21 mouse cellular contexts compared by ENCODE assay signal in the genomic region with DNA sequence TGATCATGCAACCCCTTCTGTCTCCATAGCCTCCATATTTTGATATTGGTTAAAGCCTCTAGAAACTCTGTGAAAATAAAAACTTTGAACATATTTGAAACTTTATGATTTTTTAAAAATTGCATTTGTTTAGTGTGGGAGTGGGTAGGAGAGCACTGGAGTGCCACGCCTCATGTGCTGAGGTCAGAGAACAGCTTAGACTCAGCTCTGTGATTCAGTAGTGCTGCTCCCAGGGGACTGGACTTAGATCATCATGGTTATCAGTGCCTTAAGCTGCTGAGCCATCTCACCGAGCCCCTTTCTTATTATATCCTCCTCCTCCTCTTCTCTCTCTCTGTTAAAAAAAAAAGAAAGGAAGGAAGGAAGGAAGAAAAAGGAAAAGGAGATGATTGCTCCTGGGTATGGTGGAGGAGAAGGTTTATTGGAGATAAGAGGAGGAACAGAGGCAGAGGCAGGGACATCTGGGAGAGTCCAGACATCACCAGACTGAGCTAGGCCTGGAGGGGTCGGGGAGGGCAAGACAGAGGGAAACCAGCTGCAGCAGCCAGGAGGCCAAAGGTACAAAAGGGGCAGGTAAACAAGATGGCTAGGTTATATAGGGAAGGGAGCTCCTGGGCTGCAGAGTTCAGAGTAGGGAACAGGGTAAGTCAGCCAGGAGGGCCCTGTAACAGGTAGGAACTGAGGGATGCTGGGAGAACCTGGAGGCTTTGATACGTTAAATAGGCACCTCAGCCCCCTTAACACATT. TPM values are rescaled to one million over a fixed set of nuclear protein-coding genes. Genes with fewer than 3 reads are reported as not detected.
DNase-seq lines count a peak whose midpoint lies in the region; ATAC-seq and TF ChIP-seq lines count a peak whose summit lies in the region.
"Had no signal": no experiment of that assay in that cellular context is flagged by ENCODE, and none has a peak within 500 bp of the region (broad histone marks: within the 10 kb centered on the region; RNA-seq: fewer than 3 reads in every experiment).

No protein-coding gene starts in this region.

- no peak for DNase-seq in liver, postnatal 0 days
- peak; percentile 62 for DNase-seq in NIH3T3 (ENCODE audit: low read depth)
- no peak for DNase-seq in embryo, embryonic 10.5 days (ENCODE audit: low spot score)
- no peak for DNase-seq in midbrain, embryonic 10.5 days (ENCODE audit: low spot score)
- DNase-seq: cerebellum, adult 9-10 months; heart, postnatal 4 days; kidney, adult 11 months; kidney, postnatal 10 days; left cerebral cortex, postnatal 4 days; lung, postnatal 4 days had no signal

- no peak overlapping the region for H3ac ChIP-seq in myocyte (ENCODE audit: control insufficient read depth, insufficient read length)

- no peak overlapping the region for H3K4me2 ChIP-seq in liver, embryonic 16.5 days (ENCODE audit: low read depth, low read length)
- no peak overlapping the region for H3K4me2 ChIP-seq in liver, postnatal 0 days (ENCODE audit: low read depth, low read length)
- peak overlapping the region; percentile 43 for H3K4me2 ChIP-seq in myocyte (ENCODE audit: low read depth)
- H3K4me2 ChIP-seq in kidney, embryonic 15.5 days: no peak overlapping the region
- H3K4me2 ChIP-seq: forebrain, embryonic 15.5 days; heart, embryonic 15.5 days; hindbrain, embryonic 15.5 days; limb, embryonic 15.5 days; midbrain, embryonic 15.5 days had no signal

- no peak for TF ChIP-seq CTCF in liver, postnatal 0 days (IDR thresholded peaks at IDR 0.05; ENCODE audit: low read depth)

- no peak overlapping the region for H3K4me3 ChIP-seq in liver, embryonic 16.5 days (ENCODE audit: low read depth, low read length)
- no peak overlapping the region for H3K4me3 ChIP-seq in liver, postnatal 0 days (ENCODE audit: low read depth, low read length)
- H3K4me3 ChIP-seq in myocyte: no peak overlapping the region
- no peak overlapping the region for H3K4me3 ChIP-seq in midbrain, embryonic 10.5 days
- no peak overlapping the region for H3K4me3 ChIP-seq in kidney, embryonic 15.5 days (replicated peaks)
- H3K4me3 ChIP-seq: embryonic facial prominence, embryonic 10.5 days; forebrain, embryonic 15.5 days; heart, embryonic 15.5 days; hindbrain, embryonic 15.5 days; left cerebral cortex, adult 2 months; limb, embryonic 15.5 days; midbrain, embryonic 15.5 days had no signal

- H3K9ac ChIP-seq in liver, embryonic 16.5 days (ENCODE audit: low read depth, low read length): no peak overlapping the region
- H3K9ac ChIP-seq in liver, postnatal 0 days (replicated peaks): no peak overlapping the region
- no peak overlapping the region for H3K9ac ChIP-seq in kidney, embryonic 15.5 days
- H3K9ac ChIP-seq: forebrain, embryonic 15.5 days; heart, embryonic 15.5 days; hindbrain, embryonic 15.5 days; limb, embryonic 15.5 days; liver, embryonic 14.5 days; midbrain, embryonic 15.5 days had no signal

- ATAC-seq in liver, embryonic 16.5 days (ENCODE audit: low read depth): 0 out of 2 replicates have a peak, but pooled peaks have one; percentile 51
- no peak for ATAC-seq in liver, postnatal 0 days
- ATAC-seq in kidney, embryonic 15.5 days (replicated peaks; ENCODE audit: low FRiP score): no peak
- ATAC-seq: forebrain, embryonic 15.5 days; midbrain, embryonic 15.5 days had no signal

- H3K9me3 ChIP-seq in liver, embryonic 16.5 days (replicated peaks; ENCODE audit: control insufficient read depth, low read length): no peaks in the 10 kb centered on the region
- no peaks in the 10 kb centered on the region for H3K9me3 ChIP-seq in liver, postnatal 0 days (ENCODE audit: low read length)
- H3K9me3 ChIP-seq in midbrain, embryonic 10.5 days (replicated peaks): no peaks in the 10 kb centered on the region
- H3K9me3 ChIP-seq in kidney, embryonic 15.5 days (replicated peaks): no peaks in the 10 kb centered on the region
- H3K9me3 ChIP-seq: embryonic facial prominence, embryonic 10.5 days; forebrain, embryonic 15.5 days; heart, embryonic 15.5 days; hindbrain, embryonic 15.5 days; limb, embryonic 15.5 days; midbrain, embryonic 15.5 days had no signal

- 47% methylated on average over 4 of the region's 4 CpGs for WGBS in liver, embryonic 16.5 days (ENCODE audit: insufficient replicate concordance)
- 63% methylated on average over 4 of the region's 4 CpGs for WGBS in liver, postnatal 0 days (ENCODE audit: insufficient replicate concordance)
- WGBS in midbrain, embryonic 10.5 days: 78% methylated on average over 4 of the region's 4 CpGs
- 66% methylated on average over 4 of the region's 4 CpGs for WGBS in kidney, embryonic 15.5 days

- no peaks in the 10 kb centered on the region for H3K36me3 ChIP-seq in liver, embryonic 16.5 days (ENCODE audit: control insufficient read depth, insufficient read depth)
- no peaks in the 10 kb centered on the region for H3K36me3 ChIP-seq in liver, postnatal 0 days (replicated peaks; ENCODE audit: insufficient read depth, low read length)
- H3K36me3 ChIP-seq in myocyte (ENCODE audit: control insufficient read depth, insufficient read depth): no peaks in the 10 kb centered on the region
- H3K36me3 ChIP-seq in midbrain, embryonic 10.5 days: no peaks in the 10 kb centered on the region
- no peaks in the 10 kb centered on the region for H3K36me3 ChIP-seq in kidney, embryonic 15.5 days
- H3K36me3 ChIP-seq: embryonic facial prominence, embryonic 10.5 days; forebrain, embryonic 15.5 days; heart, embryonic 15.5 days; hindbrain, embryonic 15.5 days; limb, embryonic 15.5 days; midbrain, embryonic 15.5 days had no signal

- H3K4me1 ChIP-seq in liver, embryonic 16.5 days (ENCODE audit: control insufficient read depth, low read depth, low read length): no peaks in the 10 kb centered on the region
- peaks cover 9% of the 10 kb centered on the region for H3K4me1 ChIP-seq in liver, postnatal 0 days (ENCODE audit: insufficient read depth)
- no peaks in the 10 kb centered on the region; the same call in 1 of the 2 replicates for H3K4me1 ChIP-seq in midbrain, embryonic 10.5 days
- H3K4me1 ChIP-seq in kidney, embryonic 15.5 days: peaks cover 43% of the 10 kb centered on the region
- H3K4me1 ChIP-seq: forebrain, embryonic 15.5 days; heart, embryonic 15.5 days; hindbrain, embryonic 15.5 days; midbrain, embryonic 15.5 days had no signal

- H3K27ac ChIP-seq in liver, embryonic 16.5 days (ENCODE audit: low read length): no peak overlapping the region
- no peak overlapping the region for H3K27ac ChIP-seq in liver, postnatal 0 days (ENCODE audit: low read depth)
- no peak overlapping the region for H3K27ac ChIP-seq in midbrain, embryonic 10.5 days (replicated peaks)
- no peak overlapping the region for H3K27ac ChIP-seq in kidney, embryonic 15.5 days
- H3K27ac ChIP-seq: embryonic facial prominence, embryonic 10.5 days; forebrain, embryonic 15.5 days; heart, embryonic 15.5 days; hindbrain, embryonic 15.5 days; left cerebral cortex, adult 2 months; limb, embryonic 15.5 days; liver, embryonic 14.5 days; midbrain, embryonic 15.5 days had no signal

- no peaks in the 10 kb centered on the region for H3K79me2 ChIP-seq in myocyte (ENCODE audit: control insufficient read depth, insufficient read depth)

- no peaks in the 10 kb centered on the region for H3K27me3 ChIP-seq in liver, embryonic 16.5 days (ENCODE audit: control insufficient read depth, insufficient read depth, low read depth, low read length)
- H3K27me3 ChIP-seq in liver, postnatal 0 days (ENCODE audit: insufficient read depth, low read length): no peaks in the 10 kb centered on the region
- no peaks in the 10 kb centered on the region for H3K27me3 ChIP-seq in myocyte (ENCODE audit: control insufficient read depth, insufficient read depth, insufficient read length)
- no peaks in the 10 kb centered on the region for H3K27me3 ChIP-seq in midbrain, embryonic 10.5 days (ENCODE audit: low read depth, poor library complexity, severe bottlenecking)
- H3K27me3 ChIP-seq in kidney, embryonic 15.5 days: no peaks in the 10 kb centered on the region
- H3K27me3 ChIP-seq: forebrain, embryonic 15.5 days; heart, embryonic 15.5 days; hindbrain, embryonic 15.5 days; limb, embryonic 15.5 days; midbrain, embryonic 15.5 days had no signal

- TF ChIP-seq POLR2A in myocyte (IDR thresholded peaks at IDR 0.05; ENCODE audit: insufficient read length, low read depth): no peak

- no peak for TF ChIP-seq EP300 in liver, postnatal 0 days (IDR thresholded peaks at IDR 0.05; ENCODE audit: low read depth)

TF ChIP-seq in myocyte, 11 proteins besides CTCF, POLR2A, EP300 and RAD21:
- TF ChIP-seq USF1 (IDR thresholded peaks at IDR 0.05; ENCODE audit: low read depth) (no peak), MYOG (IDR thresholded peaks at IDR 0.05; ENCODE audit: control insufficient read depth in 1 of 3, insufficient read depth in 1 of 3, insufficient read length in 2 of 3, low read depth in 2 of 3) (no peak), TCF12 (IDR thresholded peaks at IDR 0.05; ENCODE audit: insufficient read depth, poor library complexity, severe bottlenecking) (no peak)

RNA-seq across cellular contexts. Expression of gene Gm9887, which starts 42.7 kb away (rescaled TPM):
- 0.32 and 1.1 TPM in 2 replicates for polyA plus RNA-seq in liver, embryonic 16.5 days (2015; fragmentation: Nextera tagmentation; extraction: Ambion mirVana)
- polyA plus RNA-seq in liver, postnatal 0 days (2015; fragmentation: Nextera tagmentation; extraction: Ambion mirVana): 1.00 and 1.3 TPM in 2 replicates
- polyA plus RNA-seq in myocyte (2012; fragmentation: generic; extraction: Trizol): 2.4 TPM
- 1.2 and 1.3 TPM in 2 replicates for polyA plus RNA-seq in midbrain, embryonic 10.5 days (2016; fragmentation: Nextera tagmentation; extraction: Ambion mirVana)
- polyA plus RNA-seq in kidney, embryonic 15.5 days (2015; fragmentation: Nextera tagmentation; extraction: Ambion mirVana): 1.4 and 1.7 TPM in 2 replicates

RNA-seq across cellular contexts. Expression of gene Arf6, which starts 43.0 kb away (rescaled TPM):
- 21.8 TPM in 2 replicates for polyA plus RNA-seq in liver, embryonic 16.5 days (2015; fragmentation: Nextera tagmentation; extraction: Ambion mirVana)
- polyA plus RNA-seq in liver, postnatal 0 days (2015; fragmentation: Nextera tagmentation; extraction: Ambion mirVana): 33.8 and 44.6 TPM in 2 replicates
- polyA plus RNA-seq in myocyte (2012; fragmentation: generic; extraction: Trizol): 71.4 TPM
- 32.2 and 34.4 TPM in 2 replicates for polyA plus RNA-seq in midbrain, embryonic 10.5 days (2016; fragmentation: Nextera tagmentation; extraction: Ambion mirVana)
- 45.3 and 47.0 TPM in 2 replicates for polyA plus RNA-seq in kidney, embryonic 15.5 days (2015; fragmentation: Nextera tagmentation; extraction: Ambion mirVana)

RNA-seq across cellular contexts. Expression of gene Nemf, which starts 58.0 kb away (rescaled TPM):
- 33.7 and 34.2 TPM in 2 replicates for polyA plus RNA-seq in liver, embryonic 16.5 days (2015; fragmentation: Nextera tagmentation; extraction: Ambion mirVana)
- 28.3 and 29.7 TPM in 2 replicates for polyA plus RNA-seq in liver, postnatal 0 days (2015; fragmentation: Nextera tagmentation; extraction: Ambion mirVana)
- polyA plus RNA-seq in myocyte (2012; fragmentation: generic; extraction: Trizol): 6.8 TPM
- 96.6 and 97.2 TPM in 2 replicates for polyA plus RNA-seq in midbrain, embryonic 10.5 days (2016; fragmentation: Nextera tagmentation; extraction: Ambion mirVana)
- polyA plus RNA-seq in kidney, embryonic 15.5 days (2015; fragmentation: Nextera tagmentation; extraction: Ambion mirVana): 87.0 and 91.6 TPM in 2 replicates
